Mouse (Mus musculus) thymus, adult 2 months (tissue): Measurements from ENCODE around the gene Zbtb48.

Experiments
- CTCF ChIP-seq: fragments of 200-500 bp; IDR thresholded peaks from 2 replicates; pipeline ENCODE4 v1.5.1; 2012; ENCODE audit warnings: mild to moderate bottlenecking, control low read depth, low read length, moderate library complexity, borderline replicate concordance; ENCODE audit not compliant: control insufficient read depth, poor library complexity, insufficient read depth; ENCODE audit errors: extremely low read depth
- POLR2A ChIP-seq: fragments of 200-500 bp; IDR thresholded peaks from 2 replicates; pipeline ENCODE4 v1.6.1; 2012; ENCODE audit warnings: mild to moderate bottlenecking, low read length, control low read depth, moderate library complexity; ENCODE audit not compliant: control insufficient read depth, poor library complexity, insufficient read depth; ENCODE audit errors: extremely low read depth

- TF ChIP-seq POLR2A = no peak
- TF ChIP-seq CTCF = no peak
Observed at GRCm38 (mm10) chr4:151980699-151981098, 46.8 kb downstream of the Zbtb48 start.
